Mouse (Mus musculus) hindbrain, embryonic 11.5 days (tissue): Measurements from ENCODE around the gene AU015836. TPM values are rescaled to one million over a fixed set of nuclear protein-coding genes. Genes with fewer than 3 reads are reported as not detected.

Experiments used
- ATAC-seq: fragments of 200-750 bp; cut with Nextera tagmentation; 2 replicates; pipeline ENCODE4 v1.8.0; 2017; ENCODE audit warnings: mild to moderate bottlenecking, moderate TSS enrichment, moderate library complexity; ENCODE audit not compliant: low FRiP score
- DNase-seq: peaks from one replicate; pipeline ENCODE4 v3.0.0-alpha.2; 2015; ENCODE audit warnings: low spot score
- H3K27ac ChIP-seq: fragments of 300-500 bp; sonication (generic); 2 replicates; pipeline ENCODE4 v1.5.1; 2014; ENCODE audit warnings: mild to moderate bottlenecking, low read depth, low read length
- H3K27me3 ChIP-seq: fragments of 300-500 bp; sonication (generic); 2 replicates; pipeline ENCODE4 v1.6.1; 2014; ENCODE audit warnings: mild to moderate bottlenecking, low read length, moderate library complexity, mixed read lengths; ENCODE audit not compliant: control insufficient read depth, insufficient read depth
- H3K36me3 ChIP-seq: fragments of 300-500 bp; sonication (generic); 2 replicates; pipeline ENCODE4 v1.6.1; 2014; ENCODE audit warnings: mild to moderate bottlenecking, low read length, moderate library complexity, mixed read lengths; ENCODE audit not compliant: control insufficient read depth, insufficient read depth
- H3K4me1 ChIP-seq: fragments of 300-500 bp; sonication (generic); replicated peaks from 2 replicates; pipeline ENCODE4 v1.6.1; 2014; ENCODE audit warnings: low read length, mixed read lengths; ENCODE audit not compliant: control insufficient read depth, insufficient read depth
- H3K4me2 ChIP-seq: fragments of 300-500 bp; sonication (generic); replicated peaks from 2 replicates; pipeline ENCODE4 v1.6.1; 2014; ENCODE audit warnings: mild to moderate bottlenecking, low read depth, low read length
- H3K4me3 ChIP-seq: fragments of 300-500 bp; sonication (generic); 2 replicates; pipeline ENCODE4 v1.5.1; 2014; ENCODE audit warnings: low read depth, low read length
- H3K9ac ChIP-seq: fragments of 300-500 bp; sonication (generic); 2 replicates; pipeline ENCODE4 v1.6.1; 2014; ENCODE audit warnings: low read depth, low read length
- H3K9me3 ChIP-seq: fragments of 300-500 bp; sonication (generic); 2 replicates; pipeline ENCODE4 v1.6.1; 2016; ENCODE audit warnings: low read length; ENCODE audit not compliant: control insufficient read depth
- WGBS: fragments of 180-500 bp; shearing (Covaris S2); extraction: QIAGEN DNeasy Blood & Tissue Kit; methylation state at CpG from one replicate; pipeline ENCODE4 v1.1.7; 2014; 5-methylcytosine and 5-hydroxymethylcytosine counted together
- polyA plus RNA-seq: library from polyadenylated mRNA; unstranded; fragments of >200 nt; fragmentation: Nextera tagmentation; extraction: Ambion mirVana; gene quantifications from 2 replicates; pipeline ENCODE4 v1.2.1, GENCODE M21; 2014

Gene AU015836
- 0.07 TPM in 1 of 2 replicates, not detected in the other for polyA plus RNA-seq

DNA sequence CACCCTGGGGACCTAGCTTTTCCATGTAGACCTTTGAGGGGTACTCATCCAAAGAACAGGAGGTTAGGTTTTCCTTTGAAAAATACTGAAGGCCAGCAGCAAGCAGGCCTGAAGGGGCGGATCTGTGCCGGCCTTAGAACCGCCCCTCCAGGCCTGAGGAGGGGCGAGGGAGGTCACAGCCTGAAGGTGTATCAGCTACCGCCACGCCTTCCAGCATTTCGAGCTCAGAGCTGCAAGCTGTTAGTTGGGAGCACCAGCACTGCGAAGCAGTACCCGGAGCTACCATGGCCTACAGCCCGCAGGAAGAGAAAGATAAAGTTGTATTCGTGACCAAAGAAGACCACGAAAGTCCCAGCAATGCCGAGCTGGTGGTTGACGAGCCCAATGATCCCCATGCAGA lies at the start of gene AU015836:
Gene AU015836 (plus strand): TSS at position 216 of the 400 bp plus-strand sequence.
- Histone ChIP-seq H3K27ac (no peak within 1 kb of the TSS), H3K36me3 (no peaks in the 10 kb centered on the region), H3K9me3 (no peaks in the 10 kb centered on the region), H3K9ac (no peak within 1 kb of the TSS), H3K4me1 (no peaks in the 10 kb centered on the region), H3K4me3 (no peak within 1 kb of the TSS), H3K27me3 (peaks cover 6% of the 10 kb centered on the region; the same call in 1 of the 2 replicates), H3K4me2 (no peak within 1 kb of the TSS)
- ATAC-seq, result no peak
- 57% methylated on average over 14 of the region's 14 CpGs for WGBS
- DNase-seq, result no peak

DNA sequence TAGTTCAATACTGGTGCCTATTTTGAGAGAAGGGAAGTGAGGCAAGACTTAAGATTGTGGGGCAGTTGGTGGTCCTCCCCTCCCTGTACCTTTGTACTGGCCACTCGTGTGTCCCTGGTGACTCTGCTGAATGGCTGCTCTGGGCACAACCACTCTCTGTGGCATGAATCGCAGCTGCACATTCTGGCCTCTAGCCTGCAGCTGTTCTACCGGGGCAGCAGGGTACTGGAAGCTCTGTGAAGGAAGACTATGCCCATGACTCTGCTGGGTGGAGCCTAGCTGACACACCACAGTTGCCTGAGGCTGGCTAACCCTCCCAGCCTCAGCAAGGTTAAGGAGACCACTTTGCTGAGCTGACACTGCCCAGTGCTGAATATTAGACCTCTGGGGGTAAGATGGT lies 49.4 kb upstream of the AU015836 start:
- ATAC-seq (no peak), DNase-seq (no peak)
- Histone ChIP-seq H3K9ac (no peak overlapping the region), H3K36me3 (no peaks in the 10 kb centered on the region), H3K9me3 (no peaks in the 10 kb centered on the region), H3K4me3 (no peak overlapping the region), H3K4me2 (no peak overlapping the region), H3K27me3 (no peaks in the 10 kb centered on the region), H3K4me1 (no peaks in the 10 kb centered on the region), H3K27ac (no peak overlapping the region)
- 61% methylated on average over 3 of the region's 3 CpGs for WGBS

DNA sequence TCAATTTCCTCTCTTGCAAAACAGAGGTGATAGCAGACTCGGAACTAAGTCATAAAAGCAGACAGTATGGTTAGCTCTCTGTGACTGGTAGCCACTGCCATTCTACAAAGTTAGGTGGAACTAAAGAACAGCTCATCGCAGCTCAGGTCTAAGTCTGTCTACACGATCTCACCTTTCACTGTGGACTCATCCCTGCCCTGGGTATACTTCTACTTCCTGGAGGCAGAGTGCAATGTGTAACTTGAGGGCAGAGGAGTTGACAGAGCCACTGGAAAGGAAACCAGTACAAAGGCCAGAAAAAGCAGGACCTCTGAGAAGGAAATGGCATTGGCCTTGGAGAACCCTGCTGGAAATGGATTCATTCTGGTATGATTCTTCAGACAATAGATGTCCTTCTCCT lies 40.1 kb upstream of the AU015836 start:
- Histone ChIP-seq H3K4me3 (no peak overlapping the region), H3K4me1 (no peaks in the 10 kb centered on the region), H3K9me3 (no peaks in the 10 kb centered on the region), H3K9ac (no peak overlapping the region), H3K4me2 (no peak overlapping the region), H3K27me3 (no peaks in the 10 kb centered on the region), H3K36me3 (no peaks in the 10 kb centered on the region), H3K27ac (no peak overlapping the region)
- ATAC-seq, result no peak
- no peak for DNase-seq
- 86% methylated on average over 3 of the region's 3 CpGs for WGBS

DNA sequence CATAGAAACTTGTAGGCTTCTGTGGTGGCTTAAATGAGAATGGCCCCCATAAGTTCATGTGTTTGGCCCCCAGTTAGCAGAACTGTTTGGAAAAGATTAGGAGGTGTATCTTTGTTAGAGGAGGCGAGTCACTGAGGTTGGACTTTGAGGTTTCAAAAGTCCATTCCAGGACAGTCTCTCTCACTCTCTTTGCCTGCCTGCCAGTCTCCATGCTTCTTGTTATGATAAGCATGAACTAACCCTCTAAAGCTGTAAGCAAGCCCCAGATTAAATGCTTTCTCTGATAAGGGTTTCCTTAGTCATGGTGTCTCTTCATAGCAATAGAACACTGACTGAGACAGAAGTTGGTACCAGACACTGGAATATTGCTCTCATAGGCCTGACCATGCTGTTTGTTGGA lies 39.7 kb upstream of the AU015836 start:
- H3K27me3 ChIP-seq, result no peaks in the 10 kb centered on the region
- 93% methylated on average over 1 of the region's 1 CpGs for WGBS
- ATAC-seq (no peak), DNase-seq (no peak)
- no peaks in the 10 kb centered on the region for H3K4me1 ChIP-seq
- no peak overlapping the region for H3K9ac ChIP-seq
- H3K27ac ChIP-seq, result no peak overlapping the region
- H3K4me2 ChIP-seq, result no peak overlapping the region
- no peaks in the 10 kb centered on the region for H3K9me3 ChIP-seq
- no peaks in the 10 kb centered on the region for H3K36me3 ChIP-seq
- no peak overlapping the region for H3K4me3 ChIP-seq

DNA sequence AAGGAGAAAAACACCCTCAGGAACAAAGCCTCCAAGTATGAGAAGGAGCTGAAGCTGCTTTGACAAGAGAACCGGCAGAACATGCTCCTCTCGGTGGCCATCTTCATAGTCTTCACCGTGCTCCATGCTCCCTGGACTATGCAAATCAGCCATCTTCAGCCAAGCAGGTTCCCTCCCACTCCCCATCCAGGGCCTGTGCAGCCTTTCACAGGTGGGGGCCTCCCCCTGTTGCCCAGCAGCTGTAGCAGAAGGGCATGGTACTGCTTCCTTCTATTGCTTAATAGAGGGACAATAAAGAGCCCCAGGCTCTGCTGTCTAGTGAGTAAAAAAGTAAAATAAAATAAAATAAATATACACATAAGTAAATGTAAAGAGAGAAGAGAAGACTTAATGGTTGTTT lies 36.8 kb upstream of the AU015836 start:
- no peak overlapping the region for H3K4me3 ChIP-seq
- no peaks in the 10 kb centered on the region for H3K4me1 ChIP-seq
- WGBS, result 85% methylated on average over 3 of the region's 3 CpGs
- H3K4me2 ChIP-seq, result no peak overlapping the region
- no peaks in the 10 kb centered on the region for H3K9me3 ChIP-seq
- DNase-seq, result no peak
- H3K27me3 ChIP-seq, result no peaks in the 10 kb centered on the region
- no peak overlapping the region for H3K9ac ChIP-seq
- no peak for ATAC-seq
- no peaks in the 10 kb centered on the region for H3K36me3 ChIP-seq
- H3K27ac ChIP-seq, result no peak overlapping the region

DNA sequence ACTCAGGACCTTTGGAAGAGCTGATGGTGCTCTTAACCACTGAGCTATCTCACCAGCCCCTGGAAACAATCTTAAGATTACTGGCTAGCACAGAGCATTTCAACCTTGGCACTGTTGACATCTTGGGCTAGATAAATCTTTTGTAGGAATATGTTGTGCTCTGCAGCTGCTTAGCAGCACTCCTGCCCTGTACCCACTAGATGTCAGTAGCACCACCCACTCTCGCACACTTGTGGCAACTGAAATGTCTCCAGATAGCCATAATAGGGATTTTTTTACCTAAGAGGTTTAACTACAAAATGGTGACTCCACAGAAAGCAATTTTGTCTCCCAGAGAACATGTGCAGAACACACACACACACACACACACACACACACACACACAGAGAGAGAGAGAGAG lies 11.7 kb upstream of the AU015836 start:
- WGBS, result 33% methylated on average over 1 of the region's 1 CpGs
- no peaks in the 10 kb centered on the region; the same call in 1 of the 2 replicates for H3K27me3 ChIP-seq
- peak; percentile 20 for DNase-seq

DNA sequence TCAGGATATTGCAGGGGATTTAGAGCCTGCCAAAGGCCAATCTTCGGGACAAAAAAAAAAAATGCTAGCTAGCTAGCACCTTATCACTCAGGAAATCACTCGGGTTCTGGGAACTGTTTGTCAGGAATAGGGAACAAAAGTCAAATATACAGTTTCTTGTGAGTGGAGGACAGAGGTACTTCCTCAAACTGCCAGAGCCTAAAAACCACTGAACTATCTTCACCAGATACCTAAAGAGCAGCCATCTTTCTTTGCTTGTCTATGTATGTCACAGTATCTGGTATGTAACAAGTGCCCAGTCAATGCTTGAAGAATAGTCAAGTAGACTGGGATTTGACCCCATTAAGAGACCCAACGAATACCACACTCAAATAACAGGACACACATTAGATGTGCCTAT lies 10.0 kb upstream of the AU015836 start:
- 76% methylated on average over 3 of the region's 3 CpGs for WGBS
- Histone ChIP-seq H3K27me3 (no peaks in the 10 kb centered on the region; the same call in 1 of the 2 replicates), H3K9me3 (no peaks in the 10 kb centered on the region), H3K4me2 (no peak overlapping the region), H3K27ac (no peak overlapping the region), H3K36me3 (no peaks in the 10 kb centered on the region), H3K4me3 (no peak overlapping the region), H3K9ac (no peak overlapping the region), H3K4me1 (no peaks in the 10 kb centered on the region)
- no peak for ATAC-seq
- DNase-seq, result no peak

More for the DNA sequence above, 11.7 kb upstream of the AU015836 start:
- H3K9me3 ChIP-seq, result no peaks in the 10 kb centered on the region
- no peak overlapping the region for H3K4me3 ChIP-seq
- H3K27ac ChIP-seq, result no peak overlapping the region
- no peak for ATAC-seq
- H3K4me1 ChIP-seq, result no peaks in the 10 kb centered on the region
- H3K9ac ChIP-seq, result no peak overlapping the region
- H3K36me3 ChIP-seq, result no peaks in the 10 kb centered on the region
- H3K4me2 ChIP-seq, result no peak overlapping the region

DNA sequence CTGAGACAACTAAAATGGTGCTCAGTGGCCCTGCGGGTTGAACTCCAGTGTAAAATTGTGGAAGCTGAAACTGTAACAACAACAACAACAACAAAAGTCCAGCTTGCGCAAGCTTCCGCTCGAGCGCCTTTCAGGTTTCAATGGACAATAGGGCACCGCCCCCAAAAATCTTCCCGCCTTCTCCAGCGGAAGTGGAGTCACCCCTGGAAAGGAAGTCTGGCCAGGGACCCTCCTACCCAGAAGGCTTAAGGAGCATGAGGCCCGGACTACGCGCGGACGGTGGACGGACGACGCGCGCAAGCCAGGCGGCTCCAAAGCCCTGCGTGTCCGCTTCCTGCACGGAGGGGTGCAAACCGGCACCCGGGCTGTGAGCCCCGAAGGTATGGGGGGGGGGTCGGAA lies 11.9 kb downstream of the AU015836 start:
- Histone ChIP-seq H3K27me3 (peaks cover 2% of the 10 kb centered on the region; the same call in 1 of the 2 replicates), H3K9ac (no peak overlapping the region), H3K4me2 (no peak overlapping the region), H3K4me3 (no peak overlapping the region), H3K27ac (no peak overlapping the region), H3K4me1 (no peaks in the 10 kb centered on the region), H3K9me3 (no peaks in the 10 kb centered on the region), H3K36me3 (no peaks in the 10 kb centered on the region)
- ATAC-seq, result no peak
- no peak for DNase-seq
- 84% methylated on average over 24 of the region's 26 CpGs for WGBS

DNA sequence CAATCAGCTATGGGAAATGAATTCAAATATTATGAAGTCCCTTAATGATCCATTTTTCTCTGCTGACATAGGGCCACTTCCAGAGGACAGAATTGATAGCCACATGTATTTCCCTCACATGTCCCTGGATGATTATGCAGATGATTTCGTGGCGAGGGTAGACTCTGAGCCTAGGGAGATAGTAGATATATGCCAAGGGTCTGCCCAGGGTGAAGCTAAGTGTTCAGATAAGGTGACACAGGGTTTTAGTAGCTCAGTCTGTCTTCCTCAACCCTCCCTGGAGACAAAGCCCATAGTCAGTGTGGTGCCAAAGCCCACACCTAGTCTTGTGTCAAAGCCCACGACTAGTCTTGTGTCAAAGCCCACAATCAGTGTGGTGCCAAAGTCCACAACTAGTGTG lies 13.7 kb downstream of the AU015836 start:
- no peak for DNase-seq
- no peak for ATAC-seq
- Histone ChIP-seq H3K9ac (no peak overlapping the region), H3K27me3 (peaks cover 2% of the 10 kb centered on the region; the same call in 1 of the 2 replicates), H3K27ac (no peak overlapping the region), H3K4me1 (no peaks in the 10 kb centered on the region), H3K36me3 (no peaks in the 10 kb centered on the region), H3K4me2 (no peak overlapping the region), H3K9me3 (no peaks in the 10 kb centered on the region), H3K4me3 (no peak overlapping the region)
- WGBS, result 89% methylated on average over 3 of the region's 3 CpGs
